Mouse (Mus musculus): ENCODE measurements around the gene Cgnl1. TPM values are rescaled to one million over a fixed set of nuclear protein-coding genes. Genes with fewer than 3 reads are reported as not detected.

Cgnl1 gene
- polyA plus RNA-seq, 1 experiment from 2014 or later, result 8.1 TPM

DNA sequence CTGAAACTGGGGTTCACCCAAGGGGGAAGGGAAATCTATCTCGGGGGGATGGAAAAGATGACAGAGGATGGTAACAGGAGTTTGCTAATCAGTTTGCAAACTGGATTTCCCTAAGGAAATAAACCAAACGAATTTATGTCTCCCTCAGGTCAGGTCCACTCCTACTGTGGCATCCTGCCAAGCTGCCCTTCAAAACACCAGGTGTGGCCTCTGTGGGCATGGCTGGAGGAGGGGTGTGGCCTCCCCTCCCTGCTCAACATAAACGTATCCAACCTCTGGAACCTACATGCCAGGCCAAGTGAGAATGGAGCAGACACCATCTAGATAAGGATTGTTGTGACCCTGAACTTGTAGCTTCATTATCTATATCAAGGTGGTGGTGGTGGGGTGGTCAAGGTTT lies 185.0 kb downstream of the Cgnl1 start:
- no peak for ATAC-seq (ENCODE audit: low read depth)
- 55% methylated on average over 3 of the region's 3 CpGs for WGBS
- no peak overlapping the region for H3K9ac ChIP-seq

GRCm38 (mm10) chr9:71582771-71583170 lies 188.6 kb downstream of the Cgnl1 start:
- Histone ChIP-seq H3K36me3 (no peaks in the 10 kb centered on the region), H3K27ac (replicated peaks) (no peak overlapping the region), H3K9ac (no peak overlapping the region), H3K9me3 (peaks cover 9% of the 10 kb centered on the region), H3K4me1 (replicated peaks) (no peaks in the 10 kb centered on the region), H3K4me2 (no peak overlapping the region), H3K4me3 (no peak overlapping the region), H3K27me3 (no peaks in the 10 kb centered on the region)
- 74% methylated on average over 1 of the region's 1 CpGs for WGBS
- ATAC-seq (ENCODE audit: low read depth), result no peak

More for the DNA sequence above, 185.0 kb downstream of the Cgnl1 start:
- Histone ChIP-seq H3K36me3 (no peaks in the 10 kb centered on the region), H3K27me3 (peaks cover 9% of the 10 kb centered on the region), H3K9me3 (peaks cover 9% of the 10 kb centered on the region), H3K27ac (replicated peaks) (no peak overlapping the region), H3K4me1 (replicated peaks) (peaks cover 1% of the 10 kb centered on the region; the same call in 1 of the 2 replicates), H3K4me3 (no peak overlapping the region), H3K4me2 (no peak overlapping the region)

DNA sequence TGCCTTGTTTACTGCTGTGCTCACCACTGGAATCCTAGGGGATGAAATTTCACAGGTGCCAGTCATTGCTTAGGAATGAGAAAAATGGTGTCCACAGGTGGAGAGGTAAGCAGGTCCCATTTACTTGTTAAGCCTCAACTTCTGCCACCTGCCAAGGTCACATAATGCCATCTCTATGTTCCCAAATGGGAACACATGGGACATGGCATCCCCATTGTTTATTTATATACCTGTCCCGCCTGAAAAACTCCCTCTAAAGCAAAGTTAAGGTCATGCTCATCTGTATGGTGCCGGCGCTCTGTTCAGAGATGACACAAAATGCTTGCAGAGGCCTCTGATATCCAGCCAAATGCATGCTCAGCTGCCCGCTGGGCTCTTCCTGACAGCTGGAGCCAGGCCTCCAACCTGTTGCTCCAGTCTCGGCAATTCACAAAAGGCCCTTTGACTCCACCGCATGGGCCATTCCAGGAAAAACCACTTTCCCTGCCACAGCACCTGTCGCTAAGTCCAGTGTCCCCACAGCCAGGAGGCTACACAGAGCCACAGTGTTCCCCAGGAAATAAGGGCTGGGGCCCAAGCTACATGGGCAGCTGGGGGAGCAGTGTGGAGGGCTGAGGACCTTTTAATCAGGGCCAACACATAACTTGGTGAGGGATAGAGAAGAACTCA lies 192.4 kb downstream of the Cgnl1 start:
- no peak for ATAC-seq (ENCODE audit: low read depth)
- 54% methylated on average over 7 of the region's 7 CpGs for WGBS
- Histone ChIP-seq H3K9ac (no peak overlapping the region), H3K9me3 (no peaks in the 10 kb centered on the region), H3K4me2 (no peak overlapping the region), H3K27me3 (no peaks in the 10 kb centered on the region), H3K4me1 (replicated peaks) (no peaks in the 10 kb centered on the region), H3K27ac (replicated peaks) (no peak overlapping the region), H3K4me3 (no peak overlapping the region), H3K36me3 (no peaks in the 10 kb centered on the region)

Other genes starting within 250 kb of the Cgnl1 start
- 5.2 and 6.7 TPM in 2 replicates for gene Myzap, start 179.2 kb downstream of the Cgnl1 start, polyA plus RNA-seq (2015; fragmentation: Nextera tagmentation; extraction: Ambion mirVana)